Mouse (Mus musculus): ENCODE data around the gene Ltb4r1.

GRCm38 (mm10) chr14:55757566-55757965 lies 8.2 kb upstream of the Ltb4r1 start:
- TF ChIP-seq CTCF (IDR thresholded peaks at IDR 0.05; ENCODE audit: low read depth, low read length) (no peak), POLR2A (IDR thresholded peaks at IDR 0.05; ENCODE audit: insufficient read depth, low read length) (no peak)
